Mouse (Mus musculus): ENCODE measurements around the gene Cryaa. TPM values are rescaled to one million over a fixed set of nuclear protein-coding genes. Genes with fewer than 3 reads are reported as not detected.
"Not testable (repeated sequence)": the region's sequence is repeated elsewhere in the genome, so short reads cannot be mapped to it uniquely, and the experiment has no call there.

Gene Cryaa
- total RNA-seq, 2 experiments from 2014 or later, result 0.36 to 0.38 TPM

DNA sequence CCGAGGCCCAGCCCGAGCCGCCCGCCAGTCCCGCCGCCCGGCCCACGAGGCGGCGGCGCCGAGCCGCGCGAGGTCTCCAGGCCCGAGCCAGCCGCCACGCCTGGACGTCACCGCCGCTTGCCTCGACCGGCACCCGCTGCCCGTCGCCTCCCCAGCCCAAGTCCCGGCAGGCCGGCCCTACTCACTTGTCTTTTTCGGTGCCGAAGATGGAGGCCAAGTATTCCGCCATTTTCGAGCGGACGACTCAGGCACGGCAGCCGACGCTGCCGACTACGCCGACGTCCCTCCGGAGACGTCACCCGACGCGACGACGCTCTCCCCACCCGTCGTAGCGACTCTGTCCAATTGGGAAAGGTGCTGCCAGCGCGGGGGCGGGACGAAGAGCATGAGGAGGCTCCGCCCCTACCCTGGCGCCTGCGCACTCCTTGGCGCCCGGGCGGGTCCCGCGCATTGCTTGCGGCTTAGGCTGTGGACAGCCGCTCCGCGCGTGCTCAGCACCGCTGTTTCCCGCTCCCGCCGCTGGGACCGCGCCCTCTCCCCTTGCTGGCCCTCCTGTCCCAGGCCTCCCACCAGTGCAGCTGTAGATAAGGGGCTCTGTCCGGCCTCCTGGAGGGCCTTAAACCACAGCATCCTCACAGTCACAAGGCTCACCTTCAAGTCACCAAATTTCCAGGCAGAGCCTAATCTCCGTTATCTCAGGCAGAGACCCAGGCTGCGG is 19.0 kb upstream of the Cryaa start, which contains the start of gene U2af1:
Gene U2af1, minus strand, starts transcription at position 425 of the 718 bp plus-strand sequence.
- peak; percentile 99 for DNase-seq
- intact Hi-C loops (cut with DNase I), result loop anchor here (10.0 kb wide), 1 partner anchor 134 kb away; the partner anchor contains the start of gene Ndufv3

DNA sequence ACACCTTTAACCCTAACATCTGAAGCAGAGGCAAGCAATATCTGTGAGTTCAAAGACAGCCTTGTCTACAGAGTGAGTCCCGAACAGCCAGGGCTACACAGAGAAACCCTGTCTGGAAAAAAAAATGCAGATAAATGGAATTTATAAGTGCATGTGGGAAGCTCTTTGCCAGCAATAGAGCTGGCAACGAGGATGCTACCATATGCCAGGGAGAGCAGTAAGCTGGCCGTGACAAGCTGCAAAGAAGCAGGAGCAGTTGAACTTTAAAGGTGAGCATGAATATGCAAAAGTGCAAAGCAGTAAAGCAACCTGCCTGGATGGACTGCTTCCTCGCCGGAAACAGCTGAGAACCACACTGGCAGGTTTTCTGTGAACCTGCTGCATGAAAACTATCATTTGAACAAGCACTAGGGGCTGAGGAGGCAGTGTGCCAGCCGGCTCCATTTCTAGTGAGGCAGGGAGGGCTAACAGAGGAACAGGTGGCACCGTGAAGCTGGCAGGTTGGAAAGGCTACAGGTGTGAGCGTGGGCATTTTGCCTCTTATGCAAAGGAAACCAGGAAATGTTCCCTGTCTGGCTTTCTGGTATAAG is 16.9 kb upstream of the Cryaa start:
- peak; percentile 58 for DNase-seq
- intact Hi-C loops (cut with DNase I), result no loop called here

DNA sequence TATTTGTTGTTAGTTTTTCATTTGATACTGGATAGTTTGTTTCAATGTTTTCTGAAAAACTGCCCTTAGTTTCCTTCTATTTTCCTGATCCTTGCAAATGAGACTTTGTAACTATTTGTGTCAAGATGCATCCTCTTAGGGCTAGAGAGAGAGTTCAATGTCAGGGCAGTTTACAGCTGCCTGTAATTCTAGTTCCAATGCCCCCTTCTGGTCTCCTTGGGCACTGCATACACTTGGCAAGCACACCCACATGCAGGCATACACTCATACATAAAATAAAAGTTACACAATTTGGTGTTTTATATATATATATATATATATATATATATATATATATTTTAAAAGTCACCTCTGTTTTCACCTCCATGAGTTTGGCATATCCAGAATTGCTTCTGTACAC is 14.8 kb upstream of the Cryaa start:
- intact Hi-C loops (cut with DNase I), result no loop called here

GRCm38 (mm10) chr17:31664760-31665159 is 12.8 kb upstream of the Cryaa start:
- peak; percentile 89 for DNase-seq
- intact Hi-C loops (cut with DNase I), result no loop called here

More for the DNA sequence above, 14.8 kb upstream of the Cryaa start:
- DNase-seq, result no peak

GRCm38 (mm10) chr17:31668306-31668705 is 9.3 kb upstream of the Cryaa start:
- no peak for DNase-seq
- intact Hi-C loops (cut with DNase I), result no loop called here

DNA sequence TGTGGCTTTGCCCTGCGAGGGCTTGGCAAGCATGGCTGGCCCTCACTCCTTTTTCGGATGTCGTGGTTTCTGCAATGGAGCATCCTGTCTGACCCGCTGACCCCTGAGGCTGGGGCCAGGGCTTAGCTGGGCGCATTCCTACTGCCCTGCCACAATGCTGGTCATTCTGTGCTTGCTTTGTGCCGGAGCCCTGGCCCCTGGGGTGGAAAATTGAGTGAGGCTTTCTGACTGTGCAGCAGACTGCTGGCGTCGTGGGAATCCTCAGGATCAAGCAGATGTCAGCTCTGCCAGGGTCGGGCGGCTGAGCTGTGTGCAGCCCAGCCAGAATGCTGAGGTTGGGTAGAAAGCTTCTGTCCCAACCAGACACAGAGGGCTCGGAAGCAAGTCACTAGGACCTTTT is 7.4 kb upstream of the Cryaa start:
- DNase-seq, result peak; percentile 56
- intact Hi-C loops (cut with DNase I), result no loop called here

DNA sequence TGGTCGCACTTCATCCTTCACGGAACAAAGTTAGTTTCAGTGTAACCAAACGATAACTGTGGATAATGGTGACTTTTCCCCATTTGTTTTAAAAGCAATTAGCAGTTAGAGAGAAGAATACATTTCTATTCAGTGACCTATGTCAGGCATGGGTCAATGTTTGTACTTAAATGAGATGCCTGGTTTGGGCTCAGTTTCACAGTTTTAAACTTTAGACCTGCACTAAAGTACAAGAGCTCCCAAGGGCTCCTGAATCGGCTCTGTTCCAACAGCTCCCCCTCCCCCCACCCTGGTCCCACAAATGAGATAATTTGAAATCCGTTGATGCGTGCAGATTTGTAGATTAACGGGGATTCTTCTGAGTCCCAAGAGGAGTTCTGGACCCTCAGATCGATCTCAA is 5.9 kb upstream of the Cryaa start:
- intact Hi-C loops (cut with DNase I), result no loop called here
- no peak for DNase-seq

GRCm38 (mm10) chr17:31672279-31672678 is 5.3 kb upstream of the Cryaa start:
- DNase-seq, result no peak
- intact Hi-C loops (cut with DNase I), result no loop called here

GRCm38 (mm10) chr17:31674426-31674825 is 3.2 kb upstream of the Cryaa start:
- DNase-seq, result no peak
- intact Hi-C loops (cut with DNase I), result no loop called here

GRCm38 (mm10) chr17:31680450-31680849 is 2.8 kb downstream of the Cryaa start:
- intact Hi-C loops (cut with DNase I), result no loop called here

GRCm38 (mm10) chr17:31685514-31686224 is 8.1 kb downstream of the Cryaa start:
- intact Hi-C loops (cut with DNase I), result loop anchor here (2.0 to 5.0 kb wide), 3 partner anchors 172 to 341 kb away; partner anchors contain the start of gene Sik1
- DNase-seq, result peak; percentile 86

More at GRCm38 (mm10) chr17:31680450-31680849, 2.8 kb downstream of the Cryaa start:
- DNase-seq, result no peak

GRCm38 (mm10) chr17:31686225-31686564 is 8.6 kb downstream of the Cryaa start:
- intact Hi-C loops (cut with DNase I), result loop anchor here (5.0 kb wide), 1 partner anchor 171 kb away; the partner anchor contains the start of gene Sik1
- no peak for DNase-seq

GRCm38 (mm10) chr17:31688112-31688511 is 10.5 kb downstream of the Cryaa start:
- no peak for DNase-seq
- intact Hi-C loops (cut with DNase I), result loop anchor here (5.0 kb wide), 1 partner anchor 169 kb away; the partner anchor contains the start of gene Sik1

- intact Hi-C loops (cut with DNase I), result loop anchor here (5.0 kb wide), 1 partner anchor 168 kb away; the partner anchor contains the start of gene Sik1
- no peak for DNase-seq
These were observed 12.0 kb downstream of the Cryaa start for GRCm38 (mm10) chr17:31689606-31690005.

GRCm38 (mm10) chr17:31692918-31693317 is 15.3 kb downstream of the Cryaa start:
- intact Hi-C loops (cut with DNase I), result no loop called here
- DNase-seq, result no peak

GRCm38 (mm10) chr17:31693330-31694022 is 15.9 kb downstream of the Cryaa start:
- peak; percentile 71 for DNase-seq
- intact Hi-C loops (cut with DNase I), result no loop called here

DNA sequence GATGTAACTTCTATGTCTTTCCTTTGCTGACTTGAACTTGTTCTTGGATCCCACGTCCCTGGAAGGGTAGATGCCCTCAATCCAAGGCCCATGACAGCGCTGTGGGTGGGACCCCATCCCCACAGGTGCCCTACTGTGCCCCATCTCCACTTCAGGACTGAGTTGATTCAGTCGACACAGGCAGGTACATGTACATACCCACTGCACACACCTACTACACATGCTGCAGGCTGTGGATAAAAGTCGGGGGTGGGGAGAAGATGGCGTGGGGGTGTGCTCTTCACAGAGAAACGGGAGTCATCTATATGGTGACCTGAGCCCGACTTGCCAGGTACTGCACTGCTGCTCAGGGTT is 16.4 kb downstream of the Cryaa start:
- no peak for DNase-seq
- intact Hi-C loops (cut with DNase I), result no loop called here

DNA sequence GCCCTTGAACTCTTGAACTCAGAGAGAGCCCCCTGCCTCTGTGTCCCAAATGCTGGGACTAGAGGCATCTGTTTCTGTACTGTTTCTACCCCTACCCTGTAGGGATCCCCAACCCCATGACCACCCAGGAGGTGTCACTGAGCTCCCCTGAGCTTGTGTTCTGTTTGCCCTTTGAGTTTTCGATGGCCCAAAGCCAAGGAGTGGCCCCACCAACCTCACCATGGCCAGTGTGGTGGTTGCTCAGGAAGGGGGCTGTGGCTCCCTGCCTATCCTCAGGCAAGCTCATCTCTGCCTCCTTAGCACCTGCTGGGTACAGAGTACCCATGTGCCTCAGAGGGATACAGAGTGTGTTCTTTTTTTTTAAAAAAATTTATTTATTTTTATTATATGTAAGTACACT is 17.3 kb downstream of the Cryaa start:
- intact Hi-C loops (cut with DNase I), result no loop called here
- no peak for DNase-seq

DNA sequence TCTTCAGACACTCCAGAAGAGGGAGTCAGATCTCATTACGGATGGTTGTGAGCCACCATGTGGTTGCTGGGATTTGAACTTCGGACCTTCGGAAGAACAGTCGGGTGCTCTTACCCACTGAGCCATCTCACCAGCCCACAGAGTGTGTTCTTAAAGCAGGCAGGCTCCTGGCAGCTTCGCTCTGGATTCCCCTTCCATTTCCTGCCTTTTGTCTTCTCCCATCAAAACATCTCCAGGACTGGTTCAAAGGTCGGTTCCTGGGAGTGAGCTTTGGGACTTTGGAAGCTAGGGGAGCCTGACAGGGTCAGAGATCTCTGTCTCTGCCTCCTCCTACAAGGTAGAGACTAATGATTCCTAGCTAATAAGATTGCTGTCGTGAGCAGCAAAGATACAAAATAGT is 17.7 kb downstream of the Cryaa start:
- intact Hi-C loops (cut with DNase I); DNase-seq: not testable (repeated sequence)

- intact Hi-C loops (cut with DNase I), result no loop called here
- peak; percentile 68 for DNase-seq
These were observed 20.7 kb downstream of the Cryaa start for GRCm38 (mm10) chr17:31698347-31698746.
